Mouse (Mus musculus): ENCODE measurements around the gene Ifna4. TPM values are rescaled to one million over a fixed set of nuclear protein-coding genes. Genes with fewer than 3 reads are reported as not detected.

Ifna4 gene
- polyA plus RNA-seq, 1 experiment from 2014 or later: not detected

GRCm38 (mm10) chr4:88875435-88876095 lies 33.9 kb downstream of the Ifna4 start:
- 81% methylated on average over 3 of the region's 4 CpGs for WGBS
- Histone ChIP-seq H3K36me3 (ENCODE audit: control insufficient read depth, insufficient read depth, low read length) (no peaks in the 10 kb centered on the region), H3K9me3 (ENCODE audit: control insufficient read depth, low read length) (no peaks in the 10 kb centered on the region), H3K27ac (ENCODE audit: low read depth, low read length) (no peak overlapping the region), H3K4me1 (ENCODE audit: control insufficient read depth, insufficient read depth, low read length) (no peaks in the 10 kb centered on the region), H3K4me2 (ENCODE audit: low read depth) (no peak overlapping the region), H3K27me3 (ENCODE audit: control insufficient read depth, insufficient read depth, low read length) (no peaks in the 10 kb centered on the region), H3K9ac (ENCODE audit: low read length) (no peak overlapping the region), H3K4me3 (ENCODE audit: low read depth, low read length) (no peak overlapping the region)
- ATAC-seq (ENCODE audit: insufficient read depth, low FRiP score, low TSS enrichment) (no peak), DNase-seq (ENCODE audit: low spot score) (no peak)

GRCm38 (mm10) chr4:88876520-88876919 lies 34.9 kb downstream of the Ifna4 start:
- no peak overlapping the region for H3K9ac ChIP-seq (ENCODE audit: low read length)
- 89% methylated on average over 4 of the region's 4 CpGs for WGBS
- no peak for ATAC-seq (ENCODE audit: insufficient read depth, low FRiP score, low TSS enrichment)

GRCm38 (mm10) chr4:88878246-88878645 lies 36.6 kb downstream of the Ifna4 start:
- Histone ChIP-seq H3K27me3 (ENCODE audit: control insufficient read depth, insufficient read depth, low read length) (no peaks in the 10 kb centered on the region), H3K9ac (ENCODE audit: low read length) (no peak overlapping the region), H3K4me3 (ENCODE audit: low read depth, low read length) (no peak overlapping the region), H3K9me3 (ENCODE audit: control insufficient read depth, low read length) (no peaks in the 10 kb centered on the region), H3K27ac (ENCODE audit: low read depth, low read length) (no peak overlapping the region), H3K36me3 (ENCODE audit: control insufficient read depth, insufficient read depth, low read length) (no peaks in the 10 kb centered on the region), H3K4me2 (ENCODE audit: low read depth) (no peak overlapping the region), H3K4me1 (ENCODE audit: control insufficient read depth, insufficient read depth, low read length) (no peaks in the 10 kb centered on the region)
- ATAC-seq (ENCODE audit: insufficient read depth, low FRiP score, low TSS enrichment) (no peak), DNase-seq (ENCODE audit: low spot score) (no peak)
- 47% methylated on average over 10 of the region's 10 CpGs for WGBS

More at GRCm38 (mm10) chr4:88876520-88876919, 34.9 kb downstream of the Ifna4 start:
- DNase-seq (ENCODE audit: low spot score): no peak
- H3K9me3 ChIP-seq (ENCODE audit: control insufficient read depth, low read length): no peaks in the 10 kb centered on the region
- H3K4me1 ChIP-seq (ENCODE audit: control insufficient read depth, insufficient read depth, low read length): no peaks in the 10 kb centered on the region
- no peak overlapping the region for H3K27ac ChIP-seq (ENCODE audit: low read depth, low read length)
- H3K27me3 ChIP-seq (ENCODE audit: control insufficient read depth, insufficient read depth, low read length): no peaks in the 10 kb centered on the region
- no peak overlapping the region for H3K4me3 ChIP-seq (ENCODE audit: low read depth, low read length)
- no peak overlapping the region for H3K4me2 ChIP-seq (ENCODE audit: low read depth)
- H3K36me3 ChIP-seq (ENCODE audit: control insufficient read depth, insufficient read depth, low read length): no peaks in the 10 kb centered on the region

GRCm38 (mm10) chr4:88878772-88879171 lies 37.1 kb downstream of the Ifna4 start:
- ATAC-seq (ENCODE audit: insufficient read depth, low FRiP score, low TSS enrichment): no peak
- 80% methylated on average over 4 of the region's 4 CpGs for WGBS

GRCm38 (mm10) chr4:88880101-88880500 lies 38.4 kb downstream of the Ifna4 start, which contains the start of gene Ifne:
Ifne (minus strand) TSS chr4:88880201.
- H3K36me3 ChIP-seq (ENCODE audit: control insufficient read depth, insufficient read depth, low read length): no peaks in the 10 kb centered on the region
- H3K4me3 ChIP-seq (ENCODE audit: low read depth, low read length): no peak within 1 kb of the TSS
- DNase-seq (ENCODE audit: low spot score) (no peak), ATAC-seq (ENCODE audit: insufficient read depth, low FRiP score, low TSS enrichment) (no peak)
- no peak within 1 kb of the TSS for H3K9ac ChIP-seq (ENCODE audit: low read length)
- H3K9me3 ChIP-seq (ENCODE audit: control insufficient read depth, low read length): no peaks in the 10 kb centered on the region
- 87% methylated on average over 8 of the region's 8 CpGs for WGBS
- no peak within 1 kb of the TSS for H3K27ac ChIP-seq (ENCODE audit: low read depth, low read length)
- no peaks in the 10 kb centered on the region for H3K27me3 ChIP-seq (ENCODE audit: control insufficient read depth, insufficient read depth, low read length)
- H3K4me1 ChIP-seq (ENCODE audit: control insufficient read depth, insufficient read depth, low read length): no peaks in the 10 kb centered on the region
- H3K4me2 ChIP-seq (ENCODE audit: low read depth): no peak within 1 kb of the TSS

More at GRCm38 (mm10) chr4:88878772-88879171, 37.1 kb downstream of the Ifna4 start:
- no peak for DNase-seq (ENCODE audit: low spot score)
- H3K4me1 ChIP-seq (ENCODE audit: control insufficient read depth, insufficient read depth, low read length): no peaks in the 10 kb centered on the region
- no peaks in the 10 kb centered on the region for H3K27me3 ChIP-seq (ENCODE audit: control insufficient read depth, insufficient read depth, low read length)
- no peak overlapping the region for H3K4me3 ChIP-seq (ENCODE audit: low read depth, low read length)
- H3K36me3 ChIP-seq (ENCODE audit: control insufficient read depth, insufficient read depth, low read length): no peaks in the 10 kb centered on the region
- no peak overlapping the region for H3K27ac ChIP-seq (ENCODE audit: low read depth, low read length)
- H3K9me3 ChIP-seq (ENCODE audit: control insufficient read depth, low read length): no peaks in the 10 kb centered on the region
- no peak overlapping the region for H3K9ac ChIP-seq (ENCODE audit: low read length)
- no peak overlapping the region for H3K4me2 ChIP-seq (ENCODE audit: low read depth)

GRCm38 (mm10) chr4:88888236-88888635 lies 46.6 kb downstream of the Ifna4 start:
- ATAC-seq (ENCODE audit: insufficient read depth, low FRiP score, low TSS enrichment) (no peak), DNase-seq (ENCODE audit: low spot score) (no peak)
- Histone ChIP-seq H3K4me3 (ENCODE audit: low read depth, low read length) (no peak overlapping the region), H3K36me3 (ENCODE audit: control insufficient read depth, insufficient read depth, low read length) (no peaks in the 10 kb centered on the region), H3K4me1 (ENCODE audit: control insufficient read depth, insufficient read depth, low read length) (no peaks in the 10 kb centered on the region), H3K27ac (ENCODE audit: low read depth, low read length) (no peak overlapping the region), H3K27me3 (ENCODE audit: control insufficient read depth, insufficient read depth, low read length) (no peaks in the 10 kb centered on the region), H3K9me3 (ENCODE audit: control insufficient read depth, low read length) (no peaks in the 10 kb centered on the region), H3K9ac (ENCODE audit: low read length) (no peak overlapping the region), H3K4me2 (ENCODE audit: low read depth) (no peak overlapping the region)

Other genes with a start within 250 kb of the Ifna4 start
- not detected in 2 replicates for gene Ifna9, start 249.5 kb upstream of the Ifna4 start, polyA plus RNA-seq (2014; fragmentation: Nextera tagmentation; extraction: Ambion mirVana)
- not detected in 2 replicates for gene Ifna12, start 238.5 kb upstream of the Ifna4 start, polyA plus RNA-seq (2014; fragmentation: Nextera tagmentation; extraction: Ambion mirVana)
- not detected in 2 replicates for gene C87499, start 207.4 kb upstream of the Ifna4 start, polyA plus RNA-seq (2014; fragmentation: Nextera tagmentation; extraction: Ambion mirVana)
- not detected in 2 replicates for gene Ifna13, start 197.4 kb upstream of the Ifna4 start, polyA plus RNA-seq (2014; fragmentation: Nextera tagmentation; extraction: Ambion mirVana)
- gene Ifna16, start 164.9 kb upstream of the Ifna4 start, polyA plus RNA-seq (2014; fragmentation: Nextera tagmentation; extraction: Ambion mirVana): not detected in 2 replicates
- not detected in 2 replicates for gene Ifna2, start 157.9 kb upstream of the Ifna4 start, polyA plus RNA-seq (2014; fragmentation: Nextera tagmentation; extraction: Ambion mirVana)
- not detected in 2 replicates for gene Ifnab, start 150.5 kb upstream of the Ifna4 start, polyA plus RNA-seq (2014; fragmentation: Nextera tagmentation; extraction: Ambion mirVana)
- gene Gm26566, start 120.1 kb upstream of the Ifna4 start, polyA plus RNA-seq (2014; fragmentation: Nextera tagmentation; extraction: Ambion mirVana): 1.9 and 2.1 TPM in 2 replicates
- gene Klhl9, start 119.4 kb upstream of the Ifna4 start, polyA plus RNA-seq (2014; fragmentation: Nextera tagmentation; extraction: Ambion mirVana): 151 and 152 TPM in 2 replicates
- 0.53 TPM in 1 of 2 replicates, not detected in the other for gene Gm13271, start 87.0 kb upstream of the Ifna4 start, polyA plus RNA-seq (2014; fragmentation: Nextera tagmentation; extraction: Ambion mirVana)
- not detected in 2 replicates for gene Gm13283, start 81.7 kb upstream of the Ifna4 start, polyA plus RNA-seq (2014; fragmentation: Nextera tagmentation; extraction: Ambion mirVana)
- gene Gm13290, start 68.0 kb upstream of the Ifna4 start, polyA plus RNA-seq (2014; fragmentation: Nextera tagmentation; extraction: Ambion mirVana): 0.31 and 0.46 TPM in 2 replicates
- gene Gm13289, start 64.9 kb upstream of the Ifna4 start, polyA plus RNA-seq (2014; fragmentation: Nextera tagmentation; extraction: Ambion mirVana): not detected in 2 replicates
- not detected in 2 replicates for gene Gm13272, start 62.0 kb upstream of the Ifna4 start, polyA plus RNA-seq (2014; fragmentation: Nextera tagmentation; extraction: Ambion mirVana)
- gene Ifnz, start 59.7 kb upstream of the Ifna4 start, polyA plus RNA-seq (2014; fragmentation: Nextera tagmentation; extraction: Ambion mirVana): not detected in 2 replicates
- not detected in 2 replicates for gene Gm13276, start 56.2 kb upstream of the Ifna4 start, polyA plus RNA-seq (2014; fragmentation: Nextera tagmentation; extraction: Ambion mirVana)
- gene Gm13277, start 53.2 kb upstream of the Ifna4 start, polyA plus RNA-seq (2014; fragmentation: Nextera tagmentation; extraction: Ambion mirVana): not detected in 2 replicates
- gene Gm13278, start 50.3 kb upstream of the Ifna4 start, polyA plus RNA-seq (2014; fragmentation: Nextera tagmentation; extraction: Ambion mirVana): not detected in 2 replicates
- gene Gm13275, start 47.4 kb upstream of the Ifna4 start, polyA plus RNA-seq (2014; fragmentation: Nextera tagmentation; extraction: Ambion mirVana): not detected in 2 replicates
- not detected in 2 replicates for gene Gm13279, start 44.5 kb upstream of the Ifna4 start, polyA plus RNA-seq (2014; fragmentation: Nextera tagmentation; extraction: Ambion mirVana)
- gene Gm13285, start 42.2 kb upstream of the Ifna4 start, polyA plus RNA-seq (2014; fragmentation: Nextera tagmentation; extraction: Ambion mirVana): 0.19 TPM in 1 of 2 replicates, not detected in the other
- gene Gm13287, start 38.6 kb upstream of the Ifna4 start, polyA plus RNA-seq (2014; fragmentation: Nextera tagmentation; extraction: Ambion mirVana): not detected in 2 replicates
- not detected in 2 replicates for gene Gm13288, start 36.3 kb upstream of the Ifna4 start, polyA plus RNA-seq (2014; fragmentation: Nextera tagmentation; extraction: Ambion mirVana)
- not detected in 2 replicates for gene Ifna7, start 25.6 kb upstream of the Ifna4 start, polyA plus RNA-seq (2014; fragmentation: Nextera tagmentation; extraction: Ambion mirVana)
- not detected in 2 replicates for gene Ifna11, start 21.9 kb upstream of the Ifna4 start, polyA plus RNA-seq (2014; fragmentation: Nextera tagmentation; extraction: Ambion mirVana)
- not detected in 2 replicates for gene Ifna6, start 14.4 kb upstream of the Ifna4 start, polyA plus RNA-seq (2014; fragmentation: Nextera tagmentation; extraction: Ambion mirVana)
- not detected in 2 replicates for gene Ifna5, start 6.3 kb upstream of the Ifna4 start, polyA plus RNA-seq (2014; fragmentation: Nextera tagmentation; extraction: Ambion mirVana)
- not detected in 2 replicates for gene Ifna1, start 8.2 kb downstream of the Ifna4 start, polyA plus RNA-seq (2014; fragmentation: Nextera tagmentation; extraction: Ambion mirVana)
- not detected in 2 replicates for gene Ifne, start 38.3 kb downstream of the Ifna4 start, polyA plus RNA-seq (2014; fragmentation: Nextera tagmentation; extraction: Ambion mirVana)

Measured in neural tube, embryonic 11.5 days (tissue).